ENCODE assay signal across 25 mouse cellular contexts in genomic region chr13:20811782-20812406, GRCm38 (mm10). TPM values are rescaled to one million over a fixed set of nuclear protein-coding genes. Genes with fewer than 3 reads are reported as not detected.
DNase-seq lines count a peak whose midpoint lies in the region; ATAC-seq and TF ChIP-seq lines count a peak whose summit lies in the region.
"Had no signal": no experiment of that assay in that cellular context is flagged by ENCODE, and none has a peak within 500 bp of the region (broad histone marks: within the 10 kb centered on the region; RNA-seq: fewer than 3 reads in every experiment).

No protein-coding gene starts in this region.

- no peak overlapping the region for H3K9ac ChIP-seq in midbrain, embryonic 12.5 days (replicated peaks)
- no peak overlapping the region for H3K9ac ChIP-seq in midbrain, postnatal 0 days (replicated peaks; ENCODE audit: low read length, poor library complexity, severe bottlenecking)
- no peak overlapping the region for H3K9ac ChIP-seq in midbrain, embryonic 14.5 days (replicated peaks; ENCODE audit: low read length)
- H3K9ac ChIP-seq in midbrain, embryonic 11.5 days (ENCODE audit: low read length), result no peak overlapping the region
- H3K9ac ChIP-seq in midbrain, embryonic 16.5 days (ENCODE audit: low read depth, low read length), result no peak overlapping the region
- H3K9ac ChIP-seq: embryonic facial prominence, embryonic 12.5 days; forebrain, embryonic 13.5 days; forebrain, embryonic 15.5 days; forebrain, postnatal 0 days had no signal

- no peaks in the 10 kb centered on the region for H3K27me3 ChIP-seq in midbrain, embryonic 12.5 days
- no peaks in the 10 kb centered on the region for H3K27me3 ChIP-seq in midbrain, postnatal 0 days (ENCODE audit: insufficient read depth, low read length)
- no peaks in the 10 kb centered on the region for H3K27me3 ChIP-seq in midbrain, embryonic 14.5 days (ENCODE audit: control insufficient read depth, insufficient read depth, low read length)
- H3K27me3 ChIP-seq in midbrain, embryonic 11.5 days (ENCODE audit: control insufficient read depth, insufficient read depth, low read length), result no peaks in the 10 kb centered on the region
- no peaks in the 10 kb centered on the region for H3K27me3 ChIP-seq in midbrain, embryonic 16.5 days (ENCODE audit: control insufficient read depth, insufficient read depth, low read depth, low read length)
- H3K27me3 ChIP-seq: CH12.LX; embryonic facial prominence, embryonic 12.5 days; forebrain, embryonic 13.5 days; forebrain, embryonic 15.5 days; Patski had no signal

- no peak overlapping the region for H3K4me3 ChIP-seq in midbrain, embryonic 12.5 days
- no peak overlapping the region for H3K4me3 ChIP-seq in midbrain, postnatal 0 days (ENCODE audit: low read depth, low read length)
- H3K4me3 ChIP-seq in midbrain, embryonic 14.5 days (replicated peaks; ENCODE audit: low read depth, low read length), result no peak overlapping the region
- no peak overlapping the region for H3K4me3 ChIP-seq in midbrain, embryonic 11.5 days (ENCODE audit: low read depth, low read length)
- no peak overlapping the region for H3K4me3 ChIP-seq in midbrain, embryonic 16.5 days (ENCODE audit: low read depth, low read length)
- H3K4me3 ChIP-seq: embryonic facial prominence, embryonic 10.5 days; embryonic facial prominence, embryonic 12.5 days; forebrain, embryonic 13.5 days; forebrain, embryonic 15.5 days had no signal

- TF ChIP-seq CTCF in midbrain, postnatal 0 days (IDR thresholded peaks at IDR 0.05), result no peak

- H3K27ac ChIP-seq in midbrain, embryonic 12.5 days (replicated peaks), result no peak overlapping the region
- H3K27ac ChIP-seq in midbrain, postnatal 0 days (ENCODE audit: low read depth, low read length), result no peak overlapping the region
- no peak overlapping the region for H3K27ac ChIP-seq in midbrain, embryonic 14.5 days (replicated peaks; ENCODE audit: low read depth, low read length)
- H3K27ac ChIP-seq in midbrain, embryonic 11.5 days (ENCODE audit: low read depth, low read length), result no peak overlapping the region
- H3K27ac ChIP-seq in midbrain, embryonic 16.5 days (ENCODE audit: low read length), result no peak overlapping the region
- H3K27ac ChIP-seq: embryonic facial prominence, embryonic 10.5 days; embryonic facial prominence, embryonic 12.5 days; forebrain, embryonic 13.5 days; forebrain, embryonic 15.5 days had no signal

- no peaks in the 10 kb centered on the region for H3K9me3 ChIP-seq in midbrain, embryonic 12.5 days
- no peaks in the 10 kb centered on the region for H3K9me3 ChIP-seq in midbrain, postnatal 0 days (ENCODE audit: low read length)
- H3K9me3 ChIP-seq in midbrain, embryonic 14.5 days (ENCODE audit: control insufficient read depth, low read length), result no peaks in the 10 kb centered on the region
- H3K9me3 ChIP-seq in midbrain, embryonic 11.5 days (ENCODE audit: control insufficient read depth, low read length), result no peaks in the 10 kb centered on the region
- H3K9me3 ChIP-seq in midbrain, embryonic 16.5 days (replicated peaks; ENCODE audit: control insufficient read depth, low read length, poor library complexity, severe bottlenecking), result no peaks in the 10 kb centered on the region
- H3K9me3 ChIP-seq: embryonic facial prominence, embryonic 10.5 days; embryonic facial prominence, embryonic 12.5 days; forebrain, embryonic 13.5 days; forebrain, embryonic 15.5 days; G1E had no signal

- DNase-seq in midbrain, postnatal 0 days (ENCODE audit: low spot score), result no peak
- peak; percentile 11 for DNase-seq in midbrain, embryonic 14.5 days
- DNase-seq in midbrain, embryonic 11.5 days (ENCODE audit: low spot score, missing footprints), result no peak
- DNase-seq in frontal cortex, postnatal 14 days (ENCODE audit: low spot score in 2 of 2), result no peak
- DNase-seq: adrenal gland, adult 8-10 months; adrenal gland, postnatal 14 days; adrenal gland, postnatal 36 days; B cell, adult 2 months; cerebellum, adult 11-12 months; cerebellum, adult 2 months; cerebellum, adult 9-10 months; cerebellum, postnatal 10 days; cerebellum, postnatal 25 days; forebrain, postnatal 0 days had no signal

- no peak overlapping the region for H3K4me2 ChIP-seq in midbrain, embryonic 12.5 days (replicated peaks)
- no peak overlapping the region for H3K4me2 ChIP-seq in midbrain, postnatal 0 days (ENCODE audit: low read depth, low read length, poor library complexity, severe bottlenecking)
- H3K4me2 ChIP-seq in midbrain, embryonic 14.5 days (ENCODE audit: low read length), result no peak overlapping the region
- no peak overlapping the region for H3K4me2 ChIP-seq in midbrain, embryonic 11.5 days
- no peak overlapping the region for H3K4me2 ChIP-seq in midbrain, embryonic 16.5 days (ENCODE audit: low read length)
- H3K4me2 ChIP-seq: embryonic facial prominence, embryonic 12.5 days; forebrain, embryonic 13.5 days; forebrain, embryonic 15.5 days had no signal

- H3K4me1 ChIP-seq in midbrain, embryonic 12.5 days, result no peaks in the 10 kb centered on the region
- no peaks in the 10 kb centered on the region for H3K4me1 ChIP-seq in midbrain, postnatal 0 days (ENCODE audit: insufficient read depth, low read length)
- no peaks in the 10 kb centered on the region for H3K4me1 ChIP-seq in midbrain, embryonic 14.5 days (ENCODE audit: control insufficient read depth, insufficient read depth, low read length)
- H3K4me1 ChIP-seq in midbrain, embryonic 11.5 days (ENCODE audit: control insufficient read depth, insufficient read depth, low read length), result no peaks in the 10 kb centered on the region
- H3K4me1 ChIP-seq in midbrain, embryonic 16.5 days (ENCODE audit: control insufficient read depth, insufficient read depth, low read length), result no peaks in the 10 kb centered on the region
- H3K4me1 ChIP-seq: embryonic facial prominence, embryonic 10.5 days; embryonic facial prominence, embryonic 12.5 days; forebrain, embryonic 13.5 days; forebrain, embryonic 15.5 days had no signal

- H3K36me3 ChIP-seq in midbrain, embryonic 12.5 days, result no peaks in the 10 kb centered on the region
- no peaks in the 10 kb centered on the region for H3K36me3 ChIP-seq in midbrain, postnatal 0 days (ENCODE audit: insufficient read depth, low read length)
- no peaks in the 10 kb centered on the region for H3K36me3 ChIP-seq in midbrain, embryonic 14.5 days (ENCODE audit: control insufficient read depth, insufficient read depth, low read length)
- H3K36me3 ChIP-seq in midbrain, embryonic 11.5 days (ENCODE audit: control insufficient read depth, insufficient read depth, low read length), result no peaks in the 10 kb centered on the region
- no peaks in the 10 kb centered on the region for H3K36me3 ChIP-seq in midbrain, embryonic 16.5 days (ENCODE audit: control insufficient read depth, insufficient read depth, low read length)
- H3K36me3 ChIP-seq: embryonic facial prominence, embryonic 10.5 days; embryonic facial prominence, embryonic 12.5 days; forebrain, embryonic 15.5 days; G1E had no signal

- 66% methylated on average over 3 of the region's 3 CpGs for WGBS in midbrain, embryonic 12.5 days
- 58% methylated on average over 3 of the region's 3 CpGs for WGBS in midbrain, postnatal 0 days
- 65% methylated on average over 3 of the region's 3 CpGs for WGBS in midbrain, embryonic 14.5 days
- 75% methylated on average over 3 of the region's 3 CpGs for WGBS in midbrain, embryonic 11.5 days
- 68% methylated on average over 3 of the region's 3 CpGs for WGBS in midbrain, embryonic 16.5 days

- ATAC-seq in midbrain, embryonic 12.5 days (ENCODE audit: low FRiP score, low read depth), result 0 out of 2 replicates have a peak, but pooled peaks have one; percentile 9
- no peak for ATAC-seq in midbrain, postnatal 0 days (ENCODE audit: low FRiP score)
- ATAC-seq in midbrain, embryonic 14.5 days (ENCODE audit: low FRiP score, low TSS enrichment), result peak; percentile 17; the same call in 1 of the 2 replicates
- ATAC-seq in midbrain, embryonic 11.5 days (ENCODE audit: low FRiP score), result no peak
- ATAC-seq in midbrain, embryonic 16.5 days, result peak; percentile 58; the same call in 1 of the 2 replicates
- ATAC-seq: activated CD4-positive, CD25-positive, alpha-beta regulatory T cell, adult 4 months; CD4-positive, CD25-positive, alpha-beta regulatory T cell, adult 4 months; forebrain, embryonic 13.5 days; forebrain, embryonic 15.5 days; forebrain, postnatal 0 days; Patski had no signal

RNA-seq across cellular contexts. Expression of gene Aoah, which starts 18.0 kb away (rescaled TPM):
- polyA plus RNA-seq in midbrain, embryonic 12.5 days (2016; fragmentation: Nextera tagmentation; extraction: Ambion mirVana), result 0.99 and 1.0 TPM in 2 replicates
- total RNA-seq in midbrain, postnatal 0 days (2014; rRNA removed), result 0.61 and 2.3 TPM in 2 replicates
- 0.42 and 0.70 TPM in 2 replicates for polyA plus RNA-seq in midbrain, postnatal 0 days (2015; fragmentation: Nextera tagmentation; extraction: Ambion mirVana)
- polyA plus RNA-seq in midbrain, embryonic 14.5 days (2014; fragmentation: Nextera tagmentation; extraction: Ambion mirVana), result 0.68 TPM in 1 of 2 replicates, not detected in the other
- 0.87 and 1.1 TPM in 2 replicates for polyA plus RNA-seq in midbrain, embryonic 11.5 days (2014; fragmentation: Nextera tagmentation; extraction: Ambion mirVana)
- 0.27 and 0.60 TPM in 2 replicates for polyA plus RNA-seq in midbrain, embryonic 16.5 days (2015; fragmentation: Nextera tagmentation; extraction: Ambion mirVana)
- polyA plus RNA-seq: activated CD4-positive, CD25-positive, alpha-beta regulatory T cell, adult 4 months; G1E; Patski had no signal

Comparison
In these comparisons a context has a peak if more than half of its experiments do, and no peak if none do; other contexts are left out.
1. ATAC-seq: peak in midbrain, embryonic 12.5 days (single experiment), midbrain, embryonic 14.5 days (single experiment) and midbrain, embryonic 16.5 days (single experiment); none in midbrain, postnatal 0 days (single experiment) and midbrain, embryonic 11.5 days (single experiment).